ENCODE assay signal across 8 mouse cellular contexts in the genomic region with DNA sequence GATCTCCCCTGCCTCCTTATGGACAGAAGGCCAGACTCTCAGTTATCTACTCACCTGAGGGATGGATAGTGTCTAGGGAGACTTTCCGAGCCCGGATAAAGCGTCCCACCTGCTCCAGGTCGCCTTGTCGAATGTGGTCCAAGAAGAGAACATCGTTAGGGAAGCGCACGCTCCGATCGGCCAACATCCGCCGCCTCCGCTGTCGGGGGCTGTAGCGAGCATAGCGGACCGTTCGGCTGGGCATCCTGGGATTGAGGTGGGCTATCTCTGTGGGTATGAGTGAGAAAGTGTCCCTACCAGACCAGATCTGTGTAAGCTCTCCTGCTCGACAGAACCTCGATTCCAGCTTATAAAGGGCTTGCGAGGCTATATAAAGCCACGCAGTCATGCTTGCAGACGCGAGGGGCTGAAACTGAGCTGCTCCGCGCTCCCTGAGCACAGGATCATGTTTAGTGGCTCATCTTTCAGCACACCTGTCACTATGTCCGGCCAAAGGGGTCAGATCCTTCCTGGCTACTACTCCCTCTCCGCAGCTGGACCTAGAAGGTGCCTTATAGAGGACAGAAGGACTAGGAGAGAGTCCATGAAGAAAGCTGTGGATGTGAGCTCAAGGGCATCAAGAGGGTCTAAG. TPM values are rescaled to one million over a fixed set of nuclear protein-coding genes. Genes with fewer than 3 reads are reported as not detected.
A peak's percentile ranks its signal among the peaks of the same experiment; 100 is the strongest.
DNase-seq lines count a peak whose midpoint lies in the region; ATAC-seq and TF ChIP-seq lines count a peak whose summit lies in the region.

A gene (minus strand): TSS at position 323 of the 631 bp plus-strand sequence.

- ATAC-seq in heart, embryonic 13.5 days (ENCODE audit: extremely low read depth, insufficient number of reproducible peaks, low FRiP score, low TSS enrichment): no peak
- no peak for ATAC-seq in liver, postnatal 0 days

- H3K4me2 ChIP-seq in heart, embryonic 13.5 days: peak within 1 kb of the TSS; percentile 83
- H3K4me2 ChIP-seq in liver, postnatal 0 days (ENCODE audit: low read depth, low read length): peak within 1 kb of the TSS; percentile 97

- no peak for DNase-seq in heart, adult 8-10 months (ENCODE audit: low spot score)
- DNase-seq in MEL (ENCODE audit: low read depth, low spot score): no peak
- DNase-seq in gastrocnemius, postnatal 36 days: no peak
- no peak for DNase-seq in liver, postnatal 0 days
- no peak for DNase-seq in urinary bladder, postnatal 14 days (ENCODE audit: low spot score)
- no peak for DNase-seq in left cerebral cortex, postnatal 14 days (ENCODE audit: low spot score in 2 of 2)
- DNase-seq in thymus, postnatal 14 days: no peak

- H3K36me3 ChIP-seq in heart, embryonic 13.5 days: peaks cover 8% of the 10 kb centered on the region
- peaks cover 0 to 8% of the 10 kb centered on the region in 2 experiments; a peak in 2 of 4 replicates for H3K36me3 ChIP-seq in MEL (ENCODE audit: control insufficient read depth in 1 of 2, insufficient read depth in 2 of 2, low read length in 2 of 2)
- no peaks in the 10 kb centered on the region for H3K36me3 ChIP-seq in liver, postnatal 0 days (replicated peaks; ENCODE audit: insufficient read depth, low read length)

- H3K4me1 ChIP-seq in heart, embryonic 13.5 days: peaks cover 40% of the 10 kb centered on the region
- peaks cover 7 to 19% of the 10 kb centered on the region in 2 experiments for H3K4me1 ChIP-seq in MEL (ENCODE audit: control insufficient read depth in 1 of 2, insufficient read depth in 2 of 2, low read length in 2 of 2)
- H3K4me1 ChIP-seq in liver, postnatal 0 days (ENCODE audit: insufficient read depth): peaks cover 38% of the 10 kb centered on the region

- TF ChIP-seq CTCF in MEL (IDR thresholded peaks at IDR 0.05 in 2 of 3, conservative IDR thresholded peaks at IDR 0.05 in 1 of 3; ENCODE audit: control insufficient read depth in 1 of 3, insufficient read depth in 1 of 3, low read depth in 2 of 3, low read length in 3 of 3, poor library complexity in 1 of 3, severe bottlenecking in 1 of 3): no peak
- no peak for TF ChIP-seq CTCF in liver, postnatal 0 days (IDR thresholded peaks at IDR 0.05; ENCODE audit: low read depth)

- WGBS in heart, embryonic 13.5 days: 90% methylated on average over 28 of the region's 28 CpGs
- 93% methylated on average over 28 of the region's 28 CpGs for WGBS in liver, postnatal 0 days (ENCODE audit: insufficient replicate concordance)

- H3K79me2 ChIP-seq in MEL (ENCODE audit: control insufficient read depth, insufficient read depth, low read length, poor library complexity): peaks cover 14% of the 10 kb centered on the region

- peak within 1 kb of the TSS; percentile 100 for H3K9ac ChIP-seq in heart, embryonic 13.5 days
- H3K9ac ChIP-seq in MEL (ENCODE audit: control insufficient read depth, low read depth, low read length, poor library complexity, severe bottlenecking): peak within 1 kb of the TSS; percentile 94
- H3K9ac ChIP-seq in liver, postnatal 0 days (replicated peaks): peak within 1 kb of the TSS; percentile 93

- no peaks in the 10 kb centered on the region for H3K9me3 ChIP-seq in heart, embryonic 13.5 days
- H3K9me3 ChIP-seq in MEL (replicated peaks; ENCODE audit: insufficient read depth, low read length): no peaks in the 10 kb centered on the region
- no peaks in the 10 kb centered on the region for H3K9me3 ChIP-seq in liver, postnatal 0 days (ENCODE audit: low read length)

- H3K27me3 ChIP-seq in heart, embryonic 13.5 days (replicated peaks): no peaks in the 10 kb centered on the region
- no peaks in the 10 kb centered on the region for H3K27me3 ChIP-seq in MEL (ENCODE audit: control insufficient read depth in 1 of 2, insufficient read depth in 2 of 2, low read length in 2 of 2)
- no peaks in the 10 kb centered on the region for H3K27me3 ChIP-seq in liver, postnatal 0 days (ENCODE audit: insufficient read depth, low read length)

- intact Hi-C loops in gastrocnemius, postnatal 36 days (cut with DNase I): no loop called here
- intact Hi-C loops in left cerebral cortex, postnatal 14 days (cut with DNase I): no loop called here

- TF ChIP-seq POLR2A in MEL (IDR thresholded peaks at IDR 0.05; ENCODE audit: control insufficient read depth in 1 of 2, insufficient read depth in 1 of 2, low read depth in 1 of 2, low read length in 2 of 2, poor library complexity in 1 of 2): no peak

- TF ChIP-seq RAD21 in MEL (IDR thresholded peaks at IDR 0.05; ENCODE audit: low read depth, low read length): no peak

- no peak for TF ChIP-seq EP300 in MEL (IDR thresholded peaks at IDR 0.05; ENCODE audit: low read depth in 1 of 2, low read length in 2 of 2)
- no peak for TF ChIP-seq EP300 in liver, postnatal 0 days (IDR thresholded peaks at IDR 0.05; ENCODE audit: low read depth)

- H3K4me3 ChIP-seq in heart, embryonic 13.5 days: peak within 1 kb of the TSS; percentile 95
- peak within 1 kb of the TSS; percentile 59 to 81 for H3K4me3 ChIP-seq in MEL (ENCODE audit: control insufficient read depth in 1 of 2, insufficient read depth in 1 of 2, low read depth in 2 of 2, low read length in 2 of 2)
- peak within 1 kb of the TSS; percentile 88 for H3K4me3 ChIP-seq in liver, postnatal 0 days (ENCODE audit: low read depth, low read length)

- H3K27ac ChIP-seq in heart, embryonic 13.5 days (replicated peaks): peak within 1 kb of the TSS; percentile 97
- H3K27ac ChIP-seq in MEL (ENCODE audit: control insufficient read depth, low read depth, low read length): peak within 1 kb of the TSS; percentile 64
- H3K27ac ChIP-seq in liver, postnatal 0 days (ENCODE audit: low read depth): peak within 1 kb of the TSS; percentile 98; the same call in 1 of the 2 replicates

TF ChIP-seq in MEL, 35 proteins besides CTCF, POLR2A, EP300 and RAD21:
- TF ChIP-seq TCF12 (IDR thresholded peaks at IDR 0.05; ENCODE audit: low read depth, low read length) (no peak), TAL1 (IDR thresholded peaks at IDR 0.05; ENCODE audit: low read length) (no peak), BHLHE40 (IDR thresholded peaks at IDR 0.05; ENCODE audit: borderline replicate concordance, low read depth, low read length) (no peak), TBP (IDR thresholded peaks at IDR 0.05; ENCODE audit: low read depth, low read length) (no peak), MAX (IDR thresholded peaks at IDR 0.05; ENCODE audit: low read length) (no peak), ZMIZ1 (IDR thresholded peaks at IDR 0.05; ENCODE audit: low read depth, low read length) (no peak), NRF1 (IDR thresholded peaks at IDR 0.05; ENCODE audit: insufficient read depth, low read depth, low read length, poor library complexity, severe bottlenecking) (no peak), GATA1 (IDR thresholded peaks at IDR 0.05; ENCODE audit: low read depth, low read length) (no peak), ZNF384 (IDR thresholded peaks at IDR 0.05; ENCODE audit: low read depth, low read length) (no peak), CHD1 (IDR thresholded peaks at IDR 0.05; ENCODE audit: low read depth, low read length) (no peak), MYC (IDR thresholded peaks at IDR 0.05; ENCODE audit: low read depth, low read length) (no peak), USF1 (IDR thresholded peaks at IDR 0.05; ENCODE audit: low read depth, low read length) (no peak), ZC3H11A (IDR thresholded peaks at IDR 0.05; ENCODE audit: low read depth, low read length) (no peak), SIN3A (IDR thresholded peaks at IDR 0.05; ENCODE audit: low read length) (no peak), E2F4 (IDR thresholded peaks at IDR 0.05; ENCODE audit: borderline replicate concordance, low read depth, low read length) (no peak), KAT2A (conservative IDR thresholded peaks at IDR 0.05; ENCODE audit: low read depth, low read length) (no peak)

RNA-seq across cellular contexts. Expression of the gene that starts here (rescaled TPM):
- not detected in 2 replicates for polyA plus RNA-seq in heart, embryonic 13.5 days (2015; fragmentation: Nextera tagmentation; extraction: Ambion mirVana)
- total RNA-seq in heart, adult 8-10 months (2022): under 1 TPM in 1 of 4 experiments, not detected in 3; 0.34 TPM
- total RNA-seq in MEL (2012; rRNA removed): not detected in 2 replicates
- not detected for polyA plus RNA-seq in MEL (2012; ENCODE audit: insufficient read depth in 1 of 2, insufficient read length in 2 of 2, low read depth in 1 of 2, low replicate concordance in 2 of 2, missing spikeins in 1 of 2)
- 100 to 1,000 TPM; 153 to 173 TPM for total RNA-seq in gastrocnemius, postnatal 36 days (2021)
- polyA plus RNA-seq in liver, postnatal 0 days (2015; fragmentation: Nextera tagmentation; extraction: Ambion mirVana): 0.19 and 1.5 TPM in 2 replicates
- total RNA-seq in left cerebral cortex, postnatal 14 days (2021): not detected

Comparison
In these comparisons a context has a peak if more than half of its experiments do, and no peak if none do; other contexts are left out.
1. RNA of the gene that starts here (total RNA-seq): 153 to 173 TPM in gastrocnemius, postnatal 36 days; 0.34 TPM in heart, adult 8-10 months, not detected in MEL and not detected in left cerebral cortex, postnatal 14 days; every median in the first group is over 100 times any median in the second.
2. Peak in every context shown above with its lines, with median percentiles within 50 percentile points of each other: H3K27ac ChIP-seq, H3K4me3 ChIP-seq and H3K9ac ChIP-seq.